Mouse (Mus musculus): ENCODE measurements around the gene Il22.
"Not testable (repeated sequence)": the region's sequence is repeated elsewhere in the genome, so short reads cannot be mapped to it uniquely, and the experiment has no call there.

The Il22 gene

GRCm38 (mm10) chr10:118204642-118205041 lies at the start of gene Il22:
Gene Il22, plus strand, starts transcription at chr10:118204942.
- in situ Hi-C loops (cut with MboI, MseI), result loop anchor here (5.0 to 10.0 kb wide), 2 partner anchors 88 to 1090 kb away; no protein-coding TSS in a partner anchor

- in situ Hi-C loops (cut with MboI, MseI), result no loop called here
Measured at GRCm38 (mm10) chr10:118155932-118156331, 48.8 kb upstream of the Il22 start.

GRCm38 (mm10) chr10:118161131-118161530 lies 43.6 kb upstream of the Il22 start:
- in situ Hi-C loops (cut with MboI, MseI), result loop anchor here (5.0 kb wide), 2 partner anchors 206 to 381 kb away; no protein-coding TSS in a partner anchor

GRCm38 (mm10) chr10:118169212-118169611 lies 35.5 kb upstream of the Il22 start:
- in situ Hi-C loops (cut with MboI, MseI), result no loop called here

GRCm38 (mm10) chr10:118172416-118172815 lies 32.3 kb upstream of the Il22 start:
- in situ Hi-C loops (cut with MboI, MseI), result no loop called here

- in situ Hi-C loops (cut with MboI, MseI), result no loop called here
Measured at GRCm38 (mm10) chr10:118172876-118173275, 31.9 kb upstream of the Il22 start.

GRCm38 (mm10) chr10:118175542-118175941 lies 29.2 kb upstream of the Il22 start:
- in situ Hi-C loops (cut with MboI, MseI), result not testable (repeated sequence)

- in situ Hi-C loops (cut with MboI, MseI), result no loop called here
Measured at GRCm38 (mm10) chr10:118178735-118179151, 26.0 kb upstream of the Il22 start.

GRCm38 (mm10) chr10:118179265-118179664 lies 25.5 kb upstream of the Il22 start:
- in situ Hi-C loops (cut with MboI, MseI), result no loop called here

- in situ Hi-C loops (cut with MboI, MseI), result not testable (repeated sequence)
Measured at GRCm38 (mm10) chr10:118195150-118195549, 9.6 kb upstream of the Il22 start.

- in situ Hi-C loops (cut with MboI, MseI), result not testable (repeated sequence)
Measured at GRCm38 (mm10) chr10:118215719-118216393, 11.1 kb downstream of the Il22 start.

GRCm38 (mm10) chr10:118227629-118228028 lies 22.9 kb downstream of the Il22 start:
- in situ Hi-C loops (cut with MboI, MseI), result not testable (repeated sequence)

- in situ Hi-C loops (cut with MboI, MseI), result not testable (repeated sequence)
Measured at GRCm38 (mm10) chr10:118232607-118233006, 27.9 kb downstream of the Il22 start.

GRCm38 (mm10) chr10:118240680-118241079 lies 35.9 kb downstream of the Il22 start, which contains the start of gene Gm32717:
Gene Gm32717, minus strand, starts transcription at chr10:118240780.
- in situ Hi-C loops (cut with MboI, MseI), result not testable (repeated sequence)

- in situ Hi-C loops (cut with MboI, MseI), result not testable (repeated sequence)
Measured at GRCm38 (mm10) chr10:118249006-118249595, 44.4 kb downstream of the Il22 start.

- in situ Hi-C loops (cut with MboI, MseI), result loop anchor here (5.0 kb wide), 1 partner anchor 121 kb away; no protein-coding TSS in a partner anchor
Measured at GRCm38 (mm10) chr10:118250852-118251295, 46.1 kb downstream of the Il22 start.

GRCm38 (mm10) chr10:118258388-118258787 lies 53.6 kb downstream of the Il22 start, which contains the start of gene Gm32802:
Gene Gm32802, plus strand, starts transcription at chr10:118258688.
- in situ Hi-C loops (cut with MboI, MseI), result not testable (repeated sequence)

All from T-helper 2 cell (primary cell).